Mouse (Mus musculus): ENCODE data around the gene Fam219a.

The Fam219a gene

DNA sequence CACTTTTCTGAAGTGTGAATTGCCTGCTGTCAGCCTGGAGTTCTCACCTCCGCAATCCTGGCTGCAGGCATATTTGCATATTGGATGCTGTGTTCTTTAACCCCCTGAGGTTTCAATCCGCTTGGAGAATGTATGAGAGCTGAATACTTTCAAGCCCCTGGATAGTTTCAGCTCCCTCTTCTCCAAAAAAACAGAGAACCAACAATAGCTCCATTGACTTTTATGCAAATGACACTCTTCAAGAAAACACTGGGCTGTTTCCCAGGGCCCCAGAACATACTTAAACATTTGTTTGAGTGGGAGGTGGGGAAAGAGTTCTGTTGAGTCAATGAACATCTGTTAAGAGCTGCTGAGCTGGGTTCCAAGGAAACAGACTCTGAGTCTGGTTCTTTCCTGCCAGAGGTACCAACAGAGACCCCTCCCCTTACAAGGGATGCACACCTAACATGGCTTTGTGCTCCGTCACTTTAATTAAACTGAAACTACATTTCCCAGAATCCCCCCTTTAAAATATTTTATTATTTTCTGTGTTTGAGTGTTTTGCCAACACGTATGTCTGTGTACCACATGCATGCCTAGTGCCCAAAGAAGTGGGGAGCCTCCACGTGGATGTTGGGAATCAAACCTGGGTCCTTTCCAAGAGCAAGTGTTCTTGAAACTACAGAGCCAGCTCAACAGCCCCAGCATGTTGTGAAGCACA lies 98.5 kb downstream of the Fam219a start:
- DNase-seq (ENCODE audit: low spot score) = peak; percentile 48

DNA sequence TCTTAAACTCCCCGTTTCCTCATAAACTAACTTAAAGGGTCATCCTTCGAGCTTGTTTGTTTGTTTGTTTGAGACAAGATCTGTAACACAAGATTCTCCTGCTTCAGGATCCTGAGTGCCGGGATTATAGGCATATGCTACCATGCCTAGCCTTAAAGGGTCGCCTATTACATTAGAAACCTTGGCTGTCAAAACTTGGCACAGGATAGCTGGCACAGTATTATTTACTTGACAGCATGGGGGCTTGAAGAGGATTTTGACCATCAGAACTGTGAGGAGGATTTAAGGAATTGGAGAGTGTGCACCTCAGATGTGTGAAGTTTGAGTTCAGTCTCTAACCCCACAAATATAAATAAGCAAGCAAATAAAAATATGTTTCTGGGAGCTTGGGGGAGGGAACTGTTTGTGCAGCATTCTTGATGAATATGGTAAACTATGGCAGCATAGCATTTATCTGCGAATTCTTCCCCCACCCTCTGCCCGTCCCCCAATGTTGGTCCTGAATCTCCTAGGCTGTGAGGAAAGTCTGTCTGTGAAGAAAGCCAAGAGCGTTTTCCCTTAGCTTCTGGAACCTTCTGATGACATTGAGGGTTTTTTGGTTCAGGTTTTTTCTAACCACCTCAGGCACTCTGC lies 99.2 kb downstream of the Fam219a start:
- no peak for DNase-seq (ENCODE audit: low spot score)

DNA sequence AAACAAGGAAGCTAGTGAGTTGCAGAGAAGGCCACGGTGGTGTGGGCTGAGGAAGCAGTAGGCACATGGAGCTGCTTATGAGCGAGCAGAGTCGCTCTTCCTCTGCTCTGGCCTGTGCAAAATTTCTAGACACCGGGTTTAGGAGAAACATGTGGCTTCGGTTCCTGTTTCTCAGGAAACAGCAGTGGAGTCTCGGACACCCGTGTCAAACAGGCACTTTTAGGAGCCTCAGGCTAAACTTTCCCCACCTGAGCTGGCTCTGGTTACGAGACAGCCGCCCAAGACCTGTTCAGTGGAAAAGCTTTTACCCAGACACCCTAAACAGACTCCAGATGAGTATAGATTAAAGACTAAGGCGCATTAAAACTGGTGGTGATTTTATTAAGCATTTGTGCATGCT lies 100.1 kb downstream of the Fam219a start:
- no peak for DNase-seq (ENCODE audit: low spot score)

DNA sequence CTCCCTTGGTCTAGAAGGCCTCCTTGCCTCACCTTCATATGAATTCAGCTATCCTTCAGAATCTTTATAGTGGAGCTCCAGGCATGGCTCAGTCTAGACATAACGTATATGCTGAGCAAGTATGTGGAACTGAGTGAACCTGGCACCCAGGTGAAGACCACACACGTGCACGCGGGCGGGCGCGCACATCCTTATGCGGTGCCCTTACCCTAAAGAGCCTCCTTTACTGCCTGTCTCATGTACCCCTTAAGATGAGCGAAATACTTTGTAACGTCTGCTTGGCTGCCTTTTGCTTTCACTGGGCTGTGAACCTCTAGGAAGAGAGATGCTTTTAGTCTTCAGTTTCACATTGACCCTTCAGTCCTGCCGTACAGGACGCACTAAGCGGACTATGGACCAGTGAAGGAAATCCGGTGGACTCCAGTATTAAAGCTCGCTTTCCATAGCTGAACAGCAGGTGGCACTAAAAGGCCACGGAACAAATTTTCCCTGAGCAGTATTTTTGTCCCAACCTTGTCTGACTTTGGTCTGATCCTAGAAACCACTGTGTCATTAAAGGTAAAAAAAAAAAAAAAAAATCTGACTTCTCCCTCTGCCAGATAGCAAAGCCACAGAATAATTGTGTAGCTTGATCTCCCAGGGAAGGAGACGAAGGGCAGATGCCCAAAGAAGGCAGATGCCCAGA lies 100.8 kb downstream of the Fam219a start:
- DNase-seq (ENCODE audit: low spot score) = peak; percentile 83
